Mouse (Mus musculus) embryonic facial prominence, embryonic 13.5 days (tissue): Measurements from ENCODE around the gene Casp1. TPM values are rescaled to one million over a fixed set of nuclear protein-coding genes. Genes with fewer than 3 reads are reported as not detected.

Source experiments
- ATAC-seq: fragments of 200-750 bp; cut with Nextera tagmentation; 2 replicates; pipeline ENCODE4 v1.8.0; 2017; ENCODE audit warnings: low read depth; ENCODE audit not compliant: insufficient number of reproducible peaks, insufficient read depth, low FRiP score, low TSS enrichment
- H3K27ac ChIP-seq: fragments of 300-500 bp; sonication (generic); 2 replicates; pipeline ENCODE4 v1.5.1; 2015; ENCODE audit warnings: moderate library complexity, mild to moderate bottlenecking, inconsistent platforms
- H3K27me3 ChIP-seq: fragments of 300-500 bp; sonication (generic); 2 replicates; pipeline ENCODE4 v1.6.1; 2015; ENCODE audit warnings: mild to moderate bottlenecking, inconsistent platforms
- H3K36me3 ChIP-seq: fragments of 300-500 bp; sonication (generic); 2 replicates; pipeline ENCODE4 v1.6.1; 2015; ENCODE audit warnings: mild to moderate bottlenecking, inconsistent platforms
- H3K4me1 ChIP-seq: fragments of 300-500 bp; sonication (generic); 2 replicates; pipeline ENCODE4 v1.6.1; 2015; ENCODE audit warnings: inconsistent platforms
- H3K4me2 ChIP-seq: fragments of 300-500 bp; sonication (generic); 2 replicates; pipeline ENCODE4 v1.6.1; 2015; ENCODE audit warnings: moderate library complexity, mild to moderate bottlenecking, inconsistent platforms
- H3K4me3 ChIP-seq: fragments of 300-500 bp; sonication (generic); 2 replicates; pipeline ENCODE4 v1.5.1; 2015; ENCODE audit warnings: mild to moderate bottlenecking, inconsistent platforms
- H3K9ac ChIP-seq: fragments of 300-500 bp; sonication (generic); 2 replicates; pipeline ENCODE4 v1.6.1; 2015; ENCODE audit warnings: mild to moderate bottlenecking, inconsistent platforms
- H3K9me3 ChIP-seq: fragments of 300-500 bp; sonication (generic); 2 replicates; pipeline ENCODE4 v1.6.1; 2016; ENCODE audit warnings: inconsistent platforms
- WGBS: fragments of 180-500 bp; shearing (Covaris S2); methylation state at CpG from one replicate; pipeline ENCODE4 v1.1.7; 2015; ENCODE audit warnings: mixed read lengths; 5-methylcytosine and 5-hydroxymethylcytosine counted together
- polyA plus RNA-seq: library from polyadenylated mRNA; unstranded; fragments of >200 nt; fragmentation: Nextera tagmentation; extraction: Ambion mirVana; gene quantifications from 2 replicates; pipeline ENCODE4 v1.2.1, GENCODE M21; 2015

Gene Casp1
- polyA plus RNA-seq, result 0.90 and 1.5 TPM in 2 replicates

DNA sequence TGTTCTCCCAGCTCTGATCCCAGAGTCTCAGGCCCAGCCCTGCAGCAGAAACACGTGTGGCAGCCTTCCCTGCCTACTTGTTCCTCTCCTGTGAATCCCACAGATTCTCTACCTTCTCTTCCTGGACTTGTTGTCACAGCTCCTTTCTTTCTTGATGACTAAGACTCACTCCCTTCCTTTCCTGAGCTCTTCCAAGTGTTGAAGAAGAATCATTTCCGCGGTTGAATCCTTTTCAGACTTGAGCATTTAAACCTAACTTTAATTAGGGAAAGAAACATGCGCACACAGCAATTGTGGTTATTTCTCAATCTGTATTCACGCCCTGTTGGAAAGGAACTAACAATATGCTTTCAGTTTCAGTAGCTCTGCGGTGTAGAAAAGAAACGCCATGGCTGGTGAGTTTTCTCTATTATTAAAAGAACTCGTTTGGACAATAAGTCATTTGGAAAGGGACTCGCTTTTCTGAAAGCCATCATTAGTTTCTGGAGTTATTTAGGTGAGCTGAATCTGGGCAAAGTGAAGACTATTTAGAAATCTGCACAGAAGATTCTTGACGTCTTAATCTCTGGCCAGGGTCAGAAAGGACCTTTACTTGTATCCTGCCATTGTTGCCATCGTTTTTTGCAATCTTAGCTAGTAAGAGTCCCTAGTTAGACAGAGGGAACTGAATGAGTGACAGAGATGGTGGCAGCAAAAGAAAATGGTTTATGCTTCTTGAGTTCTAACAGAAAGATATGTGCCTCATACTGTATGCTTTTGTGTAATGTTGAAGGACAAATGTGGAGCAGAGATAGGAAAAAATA is at the start of gene Casp1:
Gene Casp1 (plus strand): TSS at position 189 of the 803 bp plus-strand sequence.
- Histone ChIP-seq H3K4me1 (no peaks in the 10 kb centered on the region), H3K27me3 (no peaks in the 10 kb centered on the region), H3K9ac (no peak within 1 kb of the TSS), H3K4me2 (no peak within 1 kb of the TSS), H3K27ac (no peak within 1 kb of the TSS), H3K4me3 (no peak within 1 kb of the TSS), H3K9me3 (no peaks in the 10 kb centered on the region), H3K36me3 (no peaks in the 10 kb centered on the region)
- 73% methylated on average over 11 of the region's 11 CpGs for WGBS
- ATAC-seq, result no peak

DNA sequence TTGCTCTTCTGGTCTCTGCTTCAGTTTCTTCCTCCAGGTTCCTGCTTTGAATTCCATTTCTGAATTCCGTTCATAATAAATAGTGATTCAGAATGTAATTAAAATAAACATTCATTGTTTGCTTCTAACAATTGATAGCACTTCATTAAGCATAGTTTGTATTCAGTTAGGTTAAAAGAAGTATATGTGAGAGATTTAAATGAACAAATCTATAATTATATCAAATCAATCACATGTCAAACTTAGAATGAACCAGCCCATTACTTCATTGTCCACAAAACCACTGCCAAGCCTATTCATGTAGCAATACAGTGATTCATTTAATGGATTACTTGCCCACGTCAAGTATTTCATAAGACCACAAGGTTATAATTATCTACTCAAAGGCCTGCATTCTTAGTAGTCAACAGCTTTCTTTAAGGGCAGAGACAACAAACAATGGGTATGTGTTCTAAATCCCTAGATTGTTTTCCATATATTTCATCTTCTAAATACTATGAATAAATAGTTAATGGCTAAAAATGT is 34.3 kb upstream of the Casp1 start:
- no peak overlapping the region for H3K27ac ChIP-seq
- H3K27me3 ChIP-seq, result no peaks in the 10 kb centered on the region
- no peak overlapping the region for H3K9ac ChIP-seq
- no peak overlapping the region for H3K4me2 ChIP-seq
- H3K4me3 ChIP-seq, result no peak overlapping the region
- no peaks in the 10 kb centered on the region for H3K9me3 ChIP-seq
- H3K36me3 ChIP-seq, result no peaks in the 10 kb centered on the region
- 50% methylated on average over 2 of the region's 2 CpGs for WGBS
- ATAC-seq, result no peak
- no peaks in the 10 kb centered on the region for H3K4me1 ChIP-seq

DNA sequence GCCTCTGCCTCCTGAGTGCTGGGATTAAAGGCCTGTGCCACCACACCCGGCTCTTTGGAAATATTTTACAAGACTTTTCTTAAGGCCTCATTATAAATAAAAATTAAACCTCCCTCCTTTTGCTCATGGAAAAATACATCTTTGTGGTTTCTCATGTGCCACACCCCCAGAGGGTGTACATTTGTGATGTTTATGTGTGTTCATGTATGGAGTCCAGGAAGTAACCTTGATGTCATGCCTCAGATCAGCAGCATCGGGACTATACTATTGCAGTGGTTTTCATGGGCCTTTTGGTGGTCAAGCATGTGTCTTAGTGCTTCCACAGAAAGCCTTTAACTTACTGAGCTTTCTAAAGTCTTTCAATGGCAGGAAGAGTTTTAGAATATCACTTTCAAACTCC is 28.0 kb upstream of the Casp1 start:
- Histone ChIP-seq H3K4me2 (no peak overlapping the region), H3K4me3 (no peak overlapping the region), H3K4me1 (no peaks in the 10 kb centered on the region), H3K27ac (no peak overlapping the region), H3K27me3 (no peaks in the 10 kb centered on the region), H3K9me3 (no peaks in the 10 kb centered on the region), H3K9ac (no peak overlapping the region), H3K36me3 (no peaks in the 10 kb centered on the region)
- 87% methylated on average over 2 of the region's 2 CpGs for WGBS
- ATAC-seq, result no peak

DNA sequence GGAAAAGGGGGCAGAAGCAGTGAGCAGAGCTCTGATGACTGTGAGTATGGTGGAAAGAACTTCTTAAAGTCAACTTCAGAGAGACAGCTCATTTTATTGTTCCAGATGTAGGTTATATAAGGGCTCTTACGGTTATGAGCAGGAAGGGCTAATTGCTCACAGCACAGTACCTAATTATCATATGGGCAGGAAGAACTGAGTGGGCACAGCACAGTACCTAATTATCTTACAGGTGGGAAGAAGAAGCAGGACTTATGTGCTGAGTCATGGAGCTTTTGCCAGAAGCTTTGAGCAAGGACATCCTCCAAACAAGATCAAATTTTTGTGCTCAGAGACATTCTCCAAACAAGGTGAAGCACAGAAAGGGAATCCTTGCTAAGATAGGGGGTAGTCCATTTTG is 27.4 kb upstream of the Casp1 start:
- no peak overlapping the region for H3K27ac ChIP-seq
- H3K4me1 ChIP-seq, result no peaks in the 10 kb centered on the region
- ATAC-seq, result no peak
- H3K36me3 ChIP-seq, result no peaks in the 10 kb centered on the region
- no peak overlapping the region for H3K9ac ChIP-seq
- H3K4me3 ChIP-seq, result no peak overlapping the region
- H3K27me3 ChIP-seq, result no peaks in the 10 kb centered on the region
- H3K4me2 ChIP-seq, result no peak overlapping the region
- 46% methylated on average over 1 of the region's 1 CpGs for WGBS
- no peaks in the 10 kb centered on the region for H3K9me3 ChIP-seq

DNA sequence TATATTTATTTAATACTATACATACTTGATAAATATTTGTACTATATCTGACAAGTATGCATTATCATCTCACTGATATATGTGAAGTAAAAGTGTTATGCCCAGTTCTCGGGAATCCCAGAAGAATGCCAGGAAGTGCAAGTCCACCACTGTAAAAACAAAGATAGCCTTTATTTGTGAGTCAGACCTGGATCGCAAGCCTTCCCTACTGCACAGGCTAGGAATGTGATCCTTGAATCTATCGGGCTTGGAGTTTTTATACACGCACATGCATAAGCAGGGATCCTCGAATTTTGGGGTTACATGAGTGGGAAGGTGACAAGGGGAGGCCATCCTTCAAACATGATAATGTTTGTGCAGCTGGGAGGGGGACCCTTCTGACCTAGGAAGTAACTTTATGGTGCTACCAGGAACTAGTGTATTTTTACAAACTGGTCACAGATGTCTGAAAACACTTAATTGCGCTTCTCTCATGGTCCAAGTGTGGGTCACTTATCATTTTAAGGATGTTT is 26.9 kb upstream of the Casp1 start:
- Histone ChIP-seq H3K9ac (no peak overlapping the region), H3K4me1 (no peaks in the 10 kb centered on the region), H3K4me3 (no peak overlapping the region), H3K27ac (no peak overlapping the region), H3K27me3 (no peaks in the 10 kb centered on the region), H3K9me3 (no peaks in the 10 kb centered on the region), H3K4me2 (no peak overlapping the region), H3K36me3 (no peaks in the 10 kb centered on the region)
- WGBS, result 68% methylated on average over 6 of the region's 6 CpGs
- ATAC-seq, result no peak

DNA sequence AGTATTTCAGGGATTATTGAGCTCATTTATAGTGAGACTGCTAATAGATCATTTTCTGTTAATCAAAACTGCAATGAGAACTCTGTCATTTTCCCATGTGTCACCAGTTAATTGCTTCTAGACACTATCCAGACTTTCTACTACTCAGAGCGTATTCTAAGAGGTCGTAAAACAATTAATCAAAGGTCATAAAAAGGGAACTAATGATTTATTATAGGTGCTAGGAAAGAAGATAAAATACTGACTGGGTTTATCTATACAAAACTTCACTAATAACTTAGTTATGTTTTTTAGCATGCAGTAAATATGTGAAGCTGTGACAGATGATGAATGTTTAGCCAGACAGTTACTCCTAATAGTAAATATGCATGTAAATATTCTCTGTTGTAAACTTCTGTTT is 12.2 kb upstream of the Casp1 start:
- H3K36me3 ChIP-seq, result no peaks in the 10 kb centered on the region
- no peak for ATAC-seq
- H3K27ac ChIP-seq, result no peak overlapping the region
- no peaks in the 10 kb centered on the region for H3K27me3 ChIP-seq
- no peak overlapping the region for H3K4me3 ChIP-seq
- WGBS, result 93% methylated on average over 2 of the region's 2 CpGs
- H3K4me1 ChIP-seq, result no peaks in the 10 kb centered on the region
- no peak overlapping the region for H3K4me2 ChIP-seq
- no peaks in the 10 kb centered on the region for H3K9me3 ChIP-seq
- H3K9ac ChIP-seq, result no peak overlapping the region

DNA sequence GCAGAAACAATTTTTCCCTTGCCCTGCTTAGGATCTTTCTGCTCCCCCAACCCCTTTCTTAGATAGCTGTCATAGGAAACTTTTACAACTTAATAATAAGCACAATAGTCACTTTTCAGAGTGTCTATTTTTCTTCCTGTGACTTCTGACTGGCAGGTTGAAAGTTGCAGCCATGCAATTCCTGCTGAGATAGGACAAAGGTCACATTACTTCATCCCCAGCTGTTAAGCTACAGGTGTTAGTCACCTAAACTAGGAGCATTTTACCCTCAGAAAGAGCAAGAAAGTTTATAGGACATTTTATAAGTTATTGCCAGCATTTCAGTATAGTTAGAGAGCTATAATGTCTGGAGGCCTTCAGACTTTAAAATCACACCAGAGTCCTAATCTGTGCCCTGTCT is 11.7 kb upstream of the Casp1 start:
- H3K9me3 ChIP-seq, result no peaks in the 10 kb centered on the region
- no peaks in the 10 kb centered on the region for H3K27me3 ChIP-seq
- H3K27ac ChIP-seq, result no peak overlapping the region
- H3K4me1 ChIP-seq, result no peaks in the 10 kb centered on the region
- H3K4me3 ChIP-seq, result no peak overlapping the region
- H3K4me2 ChIP-seq, result no peak overlapping the region
- no peak for ATAC-seq
- no peak overlapping the region for H3K9ac ChIP-seq
- H3K36me3 ChIP-seq, result no peaks in the 10 kb centered on the region

DNA sequence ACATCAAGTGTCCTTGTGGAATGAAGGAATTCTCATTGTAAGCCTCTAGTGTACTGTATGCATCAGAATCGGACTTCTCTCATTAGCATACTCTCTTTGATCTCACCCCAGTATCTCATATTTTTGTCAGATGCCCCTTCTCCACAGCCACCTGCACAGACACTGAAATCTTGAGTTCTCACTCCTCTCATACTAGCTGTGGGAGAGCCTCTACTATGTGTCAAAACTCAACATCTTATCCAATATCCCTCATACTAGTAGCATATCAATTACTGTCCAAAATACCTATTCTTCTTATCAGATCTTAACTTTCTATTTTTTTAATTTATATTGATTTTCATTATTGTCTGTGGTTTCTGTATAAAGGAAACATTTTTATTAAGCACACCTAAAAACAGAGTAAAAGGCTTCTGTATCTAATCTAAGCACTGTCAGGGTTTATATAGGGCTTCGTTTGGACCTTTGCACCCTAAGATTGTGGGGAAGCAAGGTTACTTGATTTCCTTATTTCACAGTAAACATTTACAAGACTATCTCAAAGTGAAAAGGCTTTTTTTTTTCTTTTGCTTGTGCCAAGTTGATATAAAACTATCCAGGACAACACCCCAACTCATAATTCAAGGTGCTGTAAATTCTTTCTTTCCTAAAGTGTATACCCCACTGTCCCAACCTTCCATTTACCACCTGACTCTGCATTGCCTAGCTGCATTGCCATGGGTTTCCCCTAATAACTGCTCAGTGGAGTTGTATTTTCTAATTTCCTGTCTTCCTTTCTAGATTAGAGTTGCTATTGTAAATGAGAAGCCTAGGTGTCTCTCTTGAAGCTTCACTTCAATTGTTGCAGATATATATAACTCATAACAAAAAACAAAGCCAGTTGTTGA is 1.7 kb upstream of the Casp1 start:
- Histone ChIP-seq H3K4me3 (no peak overlapping the region), H3K9ac (no peak overlapping the region), H3K9me3 (no peaks in the 10 kb centered on the region), H3K27ac (no peak overlapping the region), H3K36me3 (no peaks in the 10 kb centered on the region), H3K4me2 (no peak overlapping the region), H3K27me3 (no peaks in the 10 kb centered on the region), H3K4me1 (no peaks in the 10 kb centered on the region)
- 71% methylated on average over 2 of the region's 2 CpGs for WGBS
- no peak for ATAC-seq

DNA sequence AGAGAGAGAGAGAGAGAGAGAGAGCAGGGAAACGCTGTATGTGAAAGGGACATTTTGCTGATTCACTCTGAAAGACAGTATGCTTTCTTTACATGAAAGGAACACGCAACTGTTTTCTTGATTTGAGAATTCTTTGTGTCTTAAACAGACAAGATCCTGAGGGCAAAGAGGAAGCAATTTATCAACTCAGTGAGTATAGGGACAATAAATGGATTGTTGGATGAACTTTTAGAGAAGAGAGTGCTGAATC is 740 bp downstream of the Casp1 start:
- Histone ChIP-seq H3K27me3 (no peaks in the 10 kb centered on the region), H3K36me3 (no peaks in the 10 kb centered on the region)
- WGBS, result 69% methylated on average over 2 of the region's 2 CpGs

DNA sequence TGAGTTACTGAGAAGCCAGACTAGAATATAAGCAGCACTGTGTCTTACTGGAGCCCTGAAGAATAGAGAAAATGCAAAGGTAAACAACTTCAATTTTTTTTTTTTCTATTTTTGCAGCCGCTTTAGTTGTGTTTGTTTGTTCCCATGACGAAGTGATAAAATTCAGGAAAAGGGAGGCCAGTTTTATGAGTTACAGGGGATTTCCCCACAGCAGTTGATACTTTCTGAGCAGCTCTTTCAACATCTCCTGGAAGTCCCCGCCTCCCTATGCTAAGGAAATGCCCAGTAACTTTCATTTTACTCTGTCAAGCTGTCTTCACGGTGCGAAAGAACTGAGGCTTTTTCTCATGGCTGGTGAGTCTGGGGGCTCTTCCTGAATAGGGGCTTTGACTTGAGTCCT is 10.2 kb downstream of the Casp1 start, which contains the start of gene Casp4:
Gene Casp4 (plus strand): TSS at position 268 of the 400 bp plus-strand sequence.
- no peak for ATAC-seq
- Histone ChIP-seq H3K9me3 (no peaks in the 10 kb centered on the region), H3K36me3 (no peaks in the 10 kb centered on the region), H3K27me3 (no peaks in the 10 kb centered on the region), H3K4me3 (no peak within 1 kb of the TSS), H3K4me1 (no peaks in the 10 kb centered on the region), H3K27ac (no peak within 1 kb of the TSS), H3K9ac (no peak within 1 kb of the TSS), H3K4me2 (no peak within 1 kb of the TSS)
- WGBS, result 70% methylated on average over 5 of the region's 5 CpGs

More for the DNA sequence above, 740 bp downstream of the Casp1 start:
- Histone ChIP-seq H3K4me3 (no peak overlapping the region), H3K9me3 (no peaks in the 10 kb centered on the region), H3K27ac (no peak overlapping the region), H3K4me2 (no peak overlapping the region), H3K9ac (no peak overlapping the region), H3K4me1 (no peaks in the 10 kb centered on the region)
- ATAC-seq, result no peak

DNA sequence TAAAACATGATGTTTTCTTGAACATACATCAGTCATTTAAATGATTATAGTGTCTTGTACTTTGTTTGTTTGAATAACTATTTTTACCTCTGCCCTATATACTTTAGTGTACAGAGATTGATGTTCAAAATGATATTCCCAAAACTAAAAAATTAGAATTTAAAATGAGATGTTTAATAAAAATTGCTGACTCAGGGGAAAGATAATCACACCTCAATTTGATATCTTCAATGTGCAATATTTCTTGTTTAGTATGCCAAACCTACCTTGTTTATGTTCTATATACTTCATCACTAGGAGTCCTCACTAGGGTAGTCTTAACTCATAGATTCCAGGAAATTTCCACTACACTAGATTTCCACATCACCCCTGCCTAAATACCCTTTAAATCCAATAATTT is 11.8 kb downstream of the Casp1 start:
- Histone ChIP-seq H3K9ac (no peak overlapping the region), H3K27ac (no peak overlapping the region), H3K36me3 (no peaks in the 10 kb centered on the region), H3K4me2 (no peak overlapping the region), H3K9me3 (no peaks in the 10 kb centered on the region), H3K4me3 (no peak overlapping the region), H3K27me3 (no peaks in the 10 kb centered on the region), H3K4me1 (no peaks in the 10 kb centered on the region)
- no peak for ATAC-seq

DNA sequence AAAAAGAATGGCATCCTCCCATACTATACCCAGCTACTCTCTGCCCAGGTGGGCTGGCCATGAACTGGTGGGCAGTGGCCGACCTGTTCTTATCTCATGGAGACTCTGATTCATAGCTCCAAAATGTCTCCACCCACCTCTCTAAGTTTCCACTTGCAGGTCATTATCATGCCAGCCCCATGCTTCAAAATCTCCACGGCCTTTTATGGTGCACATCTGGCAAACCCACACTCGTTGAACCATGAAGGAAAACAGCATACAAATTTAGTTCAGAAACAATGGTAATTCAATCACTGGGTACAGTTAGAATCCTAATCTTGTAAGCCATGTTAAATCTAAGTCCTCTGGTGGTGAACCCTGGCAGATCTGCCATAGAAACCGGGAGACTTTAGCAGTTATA is 13.1 kb downstream of the Casp1 start:
- Histone ChIP-seq H3K27me3 (no peaks in the 10 kb centered on the region), H3K9me3 (no peaks in the 10 kb centered on the region), H3K4me1 (no peaks in the 10 kb centered on the region), H3K4me3 (no peak overlapping the region), H3K36me3 (no peaks in the 10 kb centered on the region), H3K9ac (no peak overlapping the region), H3K4me2 (no peak overlapping the region), H3K27ac (no peak overlapping the region)
- ATAC-seq, result no peak
- WGBS, result 62% methylated on average over 4 of the region's 4 CpGs
